Mouse (Mus musculus) lung, embryonic 16.5 days (tissue): ENCODE data around the gene Oas1a. TPM values are rescaled to one million over a fixed set of nuclear protein-coding genes. Genes with fewer than 3 reads are reported as not detected.
"Not testable (repeated sequence)": the region's sequence is repeated elsewhere in the genome, so short reads cannot be mapped to it uniquely, and the experiment has no call there.

Source experiments
- ATAC-seq: fragments of 200-750 bp; cut with Nextera tagmentation; 2 replicates; pipeline ENCODE4 v1.8.0; 2017; ENCODE audit warnings: low read depth, mild to moderate bottlenecking, moderate library complexity
- H3K27ac ChIP-seq: fragments of 300-500 bp; sonication (generic); 2 replicates; pipeline ENCODE4 v1.5.1; 2014; ENCODE audit warnings: mild to moderate bottlenecking, control low read depth, low read length
- H3K27me3 ChIP-seq: fragments of 300-500 bp; sonication (generic); 2 replicates; pipeline ENCODE4 v1.6.1; 2014; ENCODE audit warnings: low read depth, low read length, mixed read lengths; ENCODE audit not compliant: control insufficient read depth, insufficient read depth
- H3K36me3 ChIP-seq: fragments of 300-500 bp; sonication (generic); 2 replicates; pipeline ENCODE4 v1.6.1; 2014; ENCODE audit warnings: low read length; ENCODE audit not compliant: control insufficient read depth, insufficient read depth
- H3K4me1 ChIP-seq: fragments of 300-500 bp; sonication (generic); replicated peaks from 2 replicates; pipeline ENCODE4 v1.6.1; 2014; ENCODE audit warnings: low read length, mixed read lengths; ENCODE audit not compliant: control insufficient read depth, insufficient read depth
- H3K4me2 ChIP-seq: fragments of 300-500 bp; sonication (generic); 2 replicates; pipeline ENCODE4 v1.6.1; 2014; ENCODE audit warnings: low read depth, low read length, control low read depth
- H3K4me3 ChIP-seq: fragments of 300-500 bp; sonication (generic); 2 replicates; pipeline ENCODE4 v1.5.1; 2014; ENCODE audit warnings: mild to moderate bottlenecking, low read length, control low read depth
- H3K9ac ChIP-seq: fragments of 300-500 bp; sonication (generic); 2 replicates; pipeline ENCODE4 v1.6.1; 2014; ENCODE audit warnings: low read length, control low read depth
- H3K9me3 ChIP-seq: fragments of 300-500 bp; sonication (generic); 2 replicates; pipeline ENCODE4 v1.6.1; 2016; ENCODE audit warnings: low read length; ENCODE audit not compliant: control insufficient read depth
- WGBS: fragments of 180-500 bp; shearing (Covaris S2); extraction: QIAGEN DNeasy Blood & Tissue Kit; methylation state at CpG from one replicate; pipeline ENCODE4 v1.1.7; 2014; 5-methylcytosine and 5-hydroxymethylcytosine counted together
- polyA plus RNA-seq: library from polyadenylated mRNA; unstranded; fragments of >200 nt; fragmentation: Nextera tagmentation; extraction: Ambion mirVana; gene quantifications from 2 replicates; pipeline ENCODE4 v1.2.1, GENCODE M21; 2015

The Oas1a gene
- 1.0 and 1.5 TPM in 2 replicates for polyA plus RNA-seq

DNA sequence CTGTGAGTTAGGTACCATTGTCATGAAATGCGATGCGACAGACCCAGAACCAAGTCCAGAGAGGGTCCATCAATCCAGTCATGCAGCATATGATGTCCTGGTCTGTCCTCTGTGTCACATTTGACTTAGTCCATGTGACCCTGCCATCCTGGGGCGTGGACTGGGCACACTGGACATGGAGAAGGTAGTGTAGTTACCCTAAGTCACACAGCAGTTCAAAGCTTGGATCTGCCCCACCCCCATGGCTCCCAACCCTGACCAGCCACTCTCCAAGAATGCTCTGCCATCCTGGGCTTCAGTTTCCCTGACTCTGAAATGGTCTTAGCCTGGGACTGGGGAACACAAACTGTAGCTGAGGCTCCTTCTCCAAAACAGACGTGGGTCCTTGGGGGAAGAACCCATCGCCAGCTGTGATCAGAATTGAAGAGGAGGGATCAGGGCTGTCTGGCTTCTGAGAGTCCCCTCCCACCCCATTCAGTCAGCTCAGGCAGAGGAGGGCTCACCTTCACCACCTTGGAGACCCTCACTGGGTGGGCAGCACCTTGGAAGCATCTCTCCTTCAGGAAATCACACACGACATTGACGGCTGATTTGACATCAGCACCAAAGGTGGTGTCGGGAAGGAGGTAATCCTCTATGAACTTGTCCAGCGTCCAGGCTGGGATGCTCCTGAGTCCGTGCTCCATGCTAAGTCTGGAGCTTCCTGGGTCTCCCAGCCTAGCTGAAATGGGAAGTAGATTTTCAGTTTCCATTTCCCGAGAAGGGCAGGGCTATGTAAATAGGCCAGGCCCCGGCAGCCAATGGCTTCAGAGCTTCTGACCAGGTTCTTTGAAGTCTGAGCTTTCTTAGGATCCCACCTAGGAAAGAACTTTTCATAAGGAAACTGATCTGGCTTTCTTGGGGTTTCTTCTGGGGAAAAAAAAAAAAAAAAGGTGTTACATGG, at the start of gene Oas1a:
Gene Oas1a, minus strand, starts transcription at position 731 of the 943 bp plus-strand sequence.
- WGBS, result 37% methylated on average over 7 of the region's 12 CpGs
- not testable (repeated sequence) for H3K36me3 ChIP-seq, H3K9me3 ChIP-seq, ATAC-seq, H3K9ac ChIP-seq, H3K4me1 ChIP-seq, H3K27me3 ChIP-seq, H3K27ac ChIP-seq, H3K4me3 ChIP-seq, H3K4me2 ChIP-seq

DNA sequence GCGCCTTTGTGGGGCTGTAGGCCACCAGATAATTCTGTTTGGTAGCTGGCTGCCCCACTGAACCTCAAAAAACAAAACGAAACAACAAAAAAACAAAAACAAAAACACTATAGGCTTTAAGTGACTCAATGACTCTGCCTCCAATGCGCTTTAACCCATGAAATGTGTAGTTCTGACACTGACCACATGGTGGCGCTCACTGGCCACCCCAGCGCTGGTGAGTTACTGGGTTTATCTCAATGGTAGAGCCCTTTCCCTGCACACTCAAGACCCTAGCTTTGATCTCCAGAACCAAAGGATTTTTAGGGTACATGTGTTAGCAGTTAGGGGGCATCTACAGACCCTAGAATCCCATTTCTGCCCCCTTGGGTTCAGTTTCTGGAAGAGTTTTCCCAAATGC, 46.7 kb upstream of the Oas1a start:
- ATAC-seq, result no peak
- WGBS, result 23% methylated on average over 5 of the region's 5 CpGs

DNA sequence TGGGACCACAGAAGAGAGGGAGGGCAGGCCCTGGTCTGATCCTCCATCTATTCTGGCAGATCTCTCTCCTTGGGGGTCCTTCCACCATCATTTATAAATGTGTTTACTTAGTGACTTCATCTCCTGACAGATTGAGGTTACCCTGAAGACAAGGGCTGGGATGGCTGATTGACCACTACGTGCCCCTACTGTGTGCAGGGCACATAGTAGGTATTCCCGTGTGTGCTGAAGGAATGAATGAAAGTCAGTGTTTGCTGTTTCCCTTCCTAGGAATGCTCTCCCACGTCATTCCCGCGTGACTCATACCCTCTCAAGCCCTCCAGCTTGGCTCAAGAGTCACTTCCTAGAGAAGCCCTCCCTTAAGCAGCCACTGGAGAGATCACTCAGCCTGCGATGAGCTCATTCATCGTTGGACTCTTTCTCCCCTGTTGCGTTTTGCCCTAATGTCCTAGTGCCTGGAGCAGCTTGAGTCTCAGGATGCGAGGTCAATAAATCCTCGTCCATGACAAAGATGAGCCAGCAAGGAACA, 45.0 kb upstream of the Oas1a start:
- Histone ChIP-seq H3K36me3 (no peaks in the 10 kb centered on the region), H3K27ac (no peak overlapping the region), H3K9me3 (no peaks in the 10 kb centered on the region), H3K4me1 (no peaks in the 10 kb centered on the region), H3K9ac (no peak overlapping the region), H3K4me3 (no peak overlapping the region), H3K4me2 (no peak overlapping the region), H3K27me3 (no peaks in the 10 kb centered on the region)
- WGBS, result 48% methylated on average over 10 of the region's 10 CpGs
- ATAC-seq, result no peak

More for the DNA sequence above, 46.7 kb upstream of the Oas1a start:
- Histone ChIP-seq H3K36me3 (no peaks in the 10 kb centered on the region), H3K4me3 (no peak overlapping the region), H3K9ac (no peak overlapping the region), H3K27ac (no peak overlapping the region), H3K4me1 (no peaks in the 10 kb centered on the region), H3K4me2 (no peak overlapping the region), H3K9me3 (no peaks in the 10 kb centered on the region), H3K27me3 (no peaks in the 10 kb centered on the region)

DNA sequence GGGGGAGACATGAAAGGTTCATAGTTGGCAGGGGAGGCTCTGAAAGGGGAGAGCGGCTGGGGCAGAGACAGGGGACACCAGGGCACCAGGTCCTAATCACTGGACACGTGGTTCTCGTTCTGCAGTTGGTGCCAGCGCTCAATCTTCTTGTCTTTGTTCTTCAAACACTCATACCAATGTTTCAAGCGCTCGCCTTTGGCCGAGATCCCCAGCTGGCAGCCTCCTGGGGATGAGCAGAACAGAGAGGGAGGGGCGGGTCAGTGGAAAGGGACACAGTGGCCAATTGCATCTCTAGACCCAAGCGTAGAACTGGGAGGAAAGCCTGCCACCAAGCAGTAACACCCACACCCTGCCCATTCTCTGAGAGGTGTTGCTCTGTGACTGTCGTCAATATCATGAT, 34.8 kb upstream of the Oas1a start:
- no peak for ATAC-seq
- H3K9me3 ChIP-seq, result no peaks in the 10 kb centered on the region
- H3K4me1 ChIP-seq, result no peaks in the 10 kb centered on the region
- H3K36me3 ChIP-seq, result no peaks in the 10 kb centered on the region
- no peaks in the 10 kb centered on the region for H3K27me3 ChIP-seq
- H3K27ac ChIP-seq, result no peak overlapping the region
- no peak overlapping the region for H3K4me3 ChIP-seq
- H3K4me2 ChIP-seq, result no peak overlapping the region
- H3K9ac ChIP-seq, result no peak overlapping the region
- WGBS, result 56% methylated on average over 10 of the region's 10 CpGs

DNA sequence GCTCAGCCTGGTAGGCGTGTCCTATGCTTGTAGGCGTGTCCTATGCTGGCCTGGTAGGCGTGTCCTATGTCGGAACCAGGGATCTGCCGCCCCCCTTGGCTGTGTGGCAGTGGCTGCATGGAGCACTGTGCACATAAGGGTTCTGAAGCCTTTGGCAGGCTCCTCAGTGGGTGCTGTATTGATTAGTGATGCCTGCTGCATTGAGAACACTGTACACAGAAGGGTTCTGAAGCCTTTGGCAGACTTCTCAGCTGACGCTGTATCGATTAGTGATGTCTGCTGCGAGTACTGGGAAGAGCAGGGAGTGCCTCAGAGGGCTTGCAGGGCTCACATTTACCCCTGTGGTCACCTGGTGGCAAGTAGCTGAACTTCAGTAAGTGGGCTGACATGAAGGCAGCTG, 31.3 kb upstream of the Oas1a start:
- H3K36me3 ChIP-seq, result no peaks in the 10 kb centered on the region
- H3K4me2 ChIP-seq, result no peak overlapping the region
- H3K4me1 ChIP-seq, result no peaks in the 10 kb centered on the region
- H3K27ac ChIP-seq, result no peak overlapping the region
- 39% methylated on average over 8 of the region's 8 CpGs for WGBS
- H3K9ac ChIP-seq, result no peak overlapping the region
- no peaks in the 10 kb centered on the region for H3K27me3 ChIP-seq
- no peak for ATAC-seq
- no peaks in the 10 kb centered on the region for H3K9me3 ChIP-seq
- no peak overlapping the region for H3K4me3 ChIP-seq

DNA sequence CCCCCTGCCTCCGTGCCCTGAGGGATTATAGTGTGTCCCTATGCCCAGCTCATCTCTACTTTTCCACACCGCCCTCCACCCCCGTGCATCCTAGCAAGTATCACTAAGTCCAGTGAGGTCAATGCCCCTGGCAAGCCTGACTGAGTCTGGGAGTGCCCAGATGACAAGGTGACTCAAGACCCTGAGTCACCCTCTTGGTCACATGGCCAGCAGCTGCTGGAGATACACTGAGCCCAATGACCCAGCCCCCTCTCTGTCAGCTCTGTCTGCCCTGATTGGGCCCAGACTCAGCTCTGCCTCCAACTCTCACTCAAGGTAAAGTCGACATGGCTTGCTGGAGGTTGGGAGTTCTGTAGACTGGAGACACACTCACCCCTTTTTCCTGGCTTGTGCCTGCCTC, 30.5 kb upstream of the Oas1a start:
- no peak overlapping the region for H3K27ac ChIP-seq

DNA sequence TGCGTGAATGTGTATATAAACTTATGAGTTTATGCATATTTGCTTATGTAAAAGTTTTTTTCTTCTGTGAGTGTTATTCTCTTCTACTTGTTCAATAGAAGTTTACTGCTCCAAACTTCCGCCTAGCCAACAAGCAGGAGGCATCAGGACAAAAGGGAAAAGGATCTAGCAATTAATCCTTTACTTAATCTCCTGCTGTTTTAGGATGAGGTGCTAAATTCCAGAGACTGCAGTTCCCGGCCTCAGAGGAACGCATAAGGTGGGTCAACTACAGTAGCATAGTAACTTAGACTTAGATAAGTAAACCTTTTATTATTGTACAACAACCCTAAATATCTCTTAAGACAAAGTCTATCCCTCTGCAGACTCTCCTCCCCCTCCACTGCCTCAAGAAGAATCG, 26.6 kb upstream of the Oas1a start:
- Histone ChIP-seq H3K4me3 (no peak overlapping the region), H3K4me1 (no peaks in the 10 kb centered on the region), H3K9me3 (no peaks in the 10 kb centered on the region), H3K9ac (no peak overlapping the region), H3K27ac (no peak overlapping the region), H3K36me3 (no peaks in the 10 kb centered on the region), H3K4me2 (no peak overlapping the region), H3K27me3 (no peaks in the 10 kb centered on the region)
- 20% methylated on average over 5 of the region's 5 CpGs for WGBS
- ATAC-seq, result no peak

More for the DNA sequence above, 30.5 kb upstream of the Oas1a start:
- no peaks in the 10 kb centered on the region for H3K27me3 ChIP-seq
- H3K36me3 ChIP-seq, result no peaks in the 10 kb centered on the region
- no peaks in the 10 kb centered on the region for H3K9me3 ChIP-seq
- WGBS, result 73% methylated on average over 4 of the region's 4 CpGs
- no peak overlapping the region for H3K4me2 ChIP-seq
- ATAC-seq, result no peak
- no peak overlapping the region for H3K4me3 ChIP-seq
- no peaks in the 10 kb centered on the region for H3K4me1 ChIP-seq
- H3K9ac ChIP-seq, result no peak overlapping the region

DNA sequence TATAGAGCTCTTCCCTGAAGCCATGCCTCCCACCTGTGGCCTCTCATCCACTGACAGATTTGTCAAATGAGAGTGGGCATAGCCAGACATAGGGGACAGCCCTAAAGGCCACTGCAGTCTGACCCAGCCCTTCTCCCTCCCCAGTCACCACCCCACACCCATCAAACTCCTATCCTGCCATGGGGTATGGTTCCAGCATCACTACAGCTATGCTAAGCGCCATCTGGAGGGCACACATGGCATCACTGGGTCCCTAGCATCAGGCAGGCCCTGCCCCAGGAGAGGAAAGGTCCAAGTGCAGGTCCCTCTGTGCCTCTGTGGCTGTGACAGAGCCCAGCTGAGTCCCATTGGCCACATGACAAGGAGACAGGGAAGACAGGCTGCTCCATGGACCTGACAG, 19.7 kb upstream of the Oas1a start:
- Histone ChIP-seq H3K27ac (no peak overlapping the region), H3K4me2 (no peak overlapping the region), H3K9me3 (no peaks in the 10 kb centered on the region), H3K9ac (no peak overlapping the region), H3K4me1 (no peaks in the 10 kb centered on the region), H3K4me3 (no peak overlapping the region), H3K27me3 (no peaks in the 10 kb centered on the region), H3K36me3 (no peaks in the 10 kb centered on the region)
- no peak for ATAC-seq
- 10% methylated on average over 1 of the region's 1 CpGs for WGBS

DNA sequence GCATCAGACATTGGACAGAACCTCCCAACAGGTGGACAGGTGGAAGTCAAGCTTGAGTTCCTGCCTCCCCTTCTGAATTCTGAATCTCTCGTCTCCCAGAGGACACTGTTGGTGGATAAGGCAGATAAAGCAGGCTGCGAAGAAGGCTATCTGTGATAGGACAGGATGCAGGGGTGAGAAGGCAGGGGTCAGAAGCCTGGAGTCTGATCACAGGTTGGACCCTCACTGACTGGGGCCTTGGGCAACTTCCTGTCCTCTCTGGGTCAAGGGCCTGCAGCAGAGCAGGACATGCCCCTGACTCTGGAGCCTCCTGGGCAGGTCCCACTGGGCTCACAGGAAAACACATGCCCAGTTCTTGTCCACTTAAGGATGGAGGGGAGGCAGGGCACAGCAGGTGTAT, 19.0 kb upstream of the Oas1a start:
- not testable (repeated sequence) for H3K27ac ChIP-seq, H3K4me3 ChIP-seq, H3K9me3 ChIP-seq, H3K4me1 ChIP-seq, ATAC-seq, H3K4me2 ChIP-seq, H3K27me3 ChIP-seq, H3K9ac ChIP-seq, H3K36me3 ChIP-seq
- 37% methylated on average over 2 of the region's 2 CpGs for WGBS
